Mouse (Mus musculus) T-cell, adult 66 days (primary cell): Measurements from ENCODE around the gene Speer2. TPM values are rescaled to one million over a fixed set of nuclear protein-coding genes. Genes with fewer than 3 reads are reported as not detected.

Experiments used
- total RNA-seq, 2 experiments: library from RNA; stranded (reverse); gene quantifications; 3 replicates in 1 of 2; 4 replicates in 1 of 2; pipeline ENCODE4 v1.2.4; 2023

Gene Speer2
- not detected for total RNA-seq

DNA sequence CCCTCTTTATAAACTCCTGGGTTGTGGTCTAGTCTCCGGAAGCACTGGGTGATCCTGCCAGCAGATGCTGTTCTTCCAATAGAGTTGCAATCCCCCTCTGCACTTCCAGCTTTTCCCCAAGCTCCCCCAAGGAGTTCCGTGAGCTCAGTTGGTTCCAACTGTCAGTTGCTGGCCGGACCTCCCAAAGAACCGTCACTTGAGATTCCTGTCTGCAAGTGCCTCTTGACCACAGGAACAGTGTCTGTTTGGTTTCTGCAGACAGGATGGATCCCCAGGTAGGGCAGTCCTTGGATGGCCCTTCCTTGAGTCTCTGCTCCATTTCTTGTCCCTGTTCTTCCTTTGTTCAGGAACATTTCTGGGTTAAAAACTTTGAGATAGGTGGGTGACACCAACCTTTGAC, at the start of gene Speer2:
Gene Speer2, minus strand, starts transcription at position 101 of the 400 bp plus-strand sequence.

